Mouse (Mus musculus): ENCODE data around the gene Apobec2. TPM values are rescaled to one million over a fixed set of nuclear protein-coding genes. Genes with fewer than 3 reads are reported as not detected.

Gene Apobec2
- polyA plus RNA-seq, 1 experiment from 2014 or later, result 1.3 TPM

- no peaks in the 10 kb centered on the region for H3K9me3 ChIP-seq (ENCODE audit: low read depth, low read length)
- ATAC-seq (ENCODE audit: insufficient read depth), result no peak
- 39% methylated on average over 7 of the region's 7 CpGs for WGBS
- H3K4me1 ChIP-seq (ENCODE audit: insufficient read depth), result no peaks in the 10 kb centered on the region
- peaks cover 47% of the 10 kb centered on the region for H3K36me3 ChIP-seq (ENCODE audit: insufficient read depth)
- H3K4me3 ChIP-seq (ENCODE audit: low read depth, low read length), result no peak overlapping the region
- no peak overlapping the region for H3K9ac ChIP-seq
- DNase-seq, result no peak
- peak overlapping the region; percentile 18; the same call in 1 of the 2 replicates for H3K4me2 ChIP-seq
- H3K27me3 ChIP-seq (ENCODE audit: insufficient read depth, low read length), result no peaks in the 10 kb centered on the region
- no peak for TF ChIP-seq CTCF (IDR thresholded peaks at IDR 0.05; ENCODE audit: low read depth)
- no peak overlapping the region for H3K27ac ChIP-seq (ENCODE audit: low read depth)
Measured at GRCm38 (mm10) chr17:48418174-48418573, 14.6 kb downstream of the Apobec2 start.

DNA sequence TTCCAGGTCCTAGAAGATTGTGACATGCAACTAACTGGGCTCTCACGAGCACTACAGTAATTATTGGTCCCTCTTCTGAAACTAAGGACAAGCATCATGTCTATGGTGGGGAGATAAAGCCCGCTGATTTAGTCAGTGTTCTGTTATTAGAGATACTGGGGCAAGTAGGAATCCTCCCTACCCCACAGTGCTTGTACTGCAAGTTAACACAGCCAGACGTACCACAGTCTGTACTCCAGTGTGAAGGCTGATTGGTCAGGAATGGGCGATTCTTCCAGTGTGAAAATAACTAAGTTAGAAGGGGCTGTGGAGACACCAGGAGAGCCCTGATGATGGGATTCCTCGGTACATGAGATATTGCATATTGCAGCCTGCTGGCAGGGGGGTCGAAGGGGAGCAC is 15.2 kb downstream of the Apobec2 start:
- TF ChIP-seq CTCF (IDR thresholded peaks at IDR 0.05; ENCODE audit: low read depth), result no peak
- H3K9ac ChIP-seq, result no peak overlapping the region
- no peaks in the 10 kb centered on the region for H3K4me1 ChIP-seq (ENCODE audit: insufficient read depth)
- H3K36me3 ChIP-seq (ENCODE audit: insufficient read depth), result peaks cover 52% of the 10 kb centered on the region
- H3K27me3 ChIP-seq (ENCODE audit: insufficient read depth, low read length), result no peaks in the 10 kb centered on the region
- no peak overlapping the region for H3K27ac ChIP-seq (ENCODE audit: low read depth)
- H3K9me3 ChIP-seq (ENCODE audit: low read depth, low read length), result no peaks in the 10 kb centered on the region
- DNase-seq (no peak), ATAC-seq (ENCODE audit: insufficient read depth) (no peak)
- no peak overlapping the region for H3K4me2 ChIP-seq
- WGBS, result 81% methylated on average over 6 of the region's 6 CpGs
- H3K4me3 ChIP-seq (ENCODE audit: low read depth, low read length), result no peak overlapping the region

DNA sequence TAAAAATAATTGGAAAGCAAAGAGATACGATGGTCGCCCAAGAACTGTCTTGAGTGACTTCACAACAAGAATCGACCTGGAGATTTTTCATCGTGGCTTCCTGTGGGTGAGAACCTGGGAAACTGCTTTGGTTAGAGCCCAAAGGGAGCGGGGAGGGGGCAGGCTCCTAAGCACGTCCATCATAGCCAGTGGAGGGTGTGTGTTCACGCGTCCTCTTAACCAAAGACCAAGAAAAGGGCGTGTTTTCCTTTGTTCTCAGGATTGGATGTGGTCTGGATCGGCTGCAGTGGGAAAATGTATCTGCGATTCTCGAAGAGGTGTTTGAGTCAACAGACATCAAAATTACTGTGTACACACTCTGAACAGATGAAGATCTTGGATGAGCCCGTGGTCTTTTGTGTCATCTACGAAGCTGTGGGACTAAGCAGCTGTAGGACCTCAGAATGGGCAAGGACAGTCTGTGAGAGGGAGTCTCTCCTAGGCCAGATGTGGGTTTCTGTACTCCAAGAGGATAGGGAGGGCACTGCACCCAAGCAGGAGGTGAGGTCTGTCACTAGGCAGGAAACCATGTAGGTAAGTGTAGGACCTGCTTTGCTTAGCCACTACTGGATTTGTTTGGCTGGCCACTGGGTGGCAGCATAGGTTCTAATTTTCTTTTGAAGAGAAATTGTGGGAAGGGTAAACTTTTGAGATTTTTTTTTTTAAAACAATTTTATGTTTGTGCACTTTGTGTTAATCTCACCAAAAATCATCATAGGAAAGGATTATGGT is 16.1 kb downstream of the Apobec2 start:
- H3K36me3 ChIP-seq (ENCODE audit: insufficient read depth), result peaks cover 56% of the 10 kb centered on the region
- peak; percentile 81 for ATAC-seq (ENCODE audit: insufficient read depth)
- no peak overlapping the region for H3K4me2 ChIP-seq
- DNase-seq, result peak; percentile 86
- H3K27ac ChIP-seq (ENCODE audit: low read depth), result peak overlapping the region; percentile 32; the same call in 1 of the 2 replicates
- TF ChIP-seq CTCF (IDR thresholded peaks at IDR 0.05; ENCODE audit: low read depth), result peak; percentile 74
- H3K27me3 ChIP-seq (ENCODE audit: insufficient read depth, low read length), result no peaks in the 10 kb centered on the region
- H3K9me3 ChIP-seq (ENCODE audit: low read depth, low read length), result no peaks in the 10 kb centered on the region
- H3K4me3 ChIP-seq (ENCODE audit: low read depth, low read length), result no peak overlapping the region
- WGBS, result 76% methylated on average over 14 of the region's 14 CpGs
- peaks cover 4% of the 10 kb centered on the region for H3K4me1 ChIP-seq (ENCODE audit: insufficient read depth)
- H3K9ac ChIP-seq, result no peak overlapping the region

GRCm38 (mm10) chr17:48416011-48416410 is 16.7 kb downstream of the Apobec2 start:
- no peak for ATAC-seq (ENCODE audit: insufficient read depth)
- WGBS, result 69% methylated on average over 7 of the region's 7 CpGs
- no peak overlapping the region for H3K9ac ChIP-seq
- H3K36me3 ChIP-seq (ENCODE audit: insufficient read depth), result peaks cover 56% of the 10 kb centered on the region
- H3K4me2 ChIP-seq, result no peak overlapping the region
- no peak overlapping the region for H3K4me3 ChIP-seq (ENCODE audit: low read depth, low read length)
- TF ChIP-seq CTCF (IDR thresholded peaks at IDR 0.05; ENCODE audit: low read depth), result no peak
- H3K27ac ChIP-seq (ENCODE audit: low read depth), result peak overlapping the region; percentile 26; the same call in 1 of the 2 replicates
- H3K27me3 ChIP-seq (ENCODE audit: insufficient read depth, low read length), result no peaks in the 10 kb centered on the region
- H3K4me1 ChIP-seq (ENCODE audit: insufficient read depth), result peaks cover 8% of the 10 kb centered on the region
- H3K9me3 ChIP-seq (ENCODE audit: low read depth, low read length), result no peaks in the 10 kb centered on the region
- peak; percentile 53 for DNase-seq

- Histone ChIP-seq H3K27ac (ENCODE audit: low read depth) (peak overlapping the region; percentile 99), H3K36me3 (ENCODE audit: insufficient read depth) (peaks cover 37% of the 10 kb centered on the region), H3K4me3 (ENCODE audit: low read depth, low read length) (peak overlapping the region; percentile 92), H3K9me3 (ENCODE audit: low read depth, low read length) (no peaks in the 10 kb centered on the region), H3K4me2 (peak overlapping the region; percentile 66), H3K27me3 (ENCODE audit: insufficient read depth, low read length) (no peaks in the 10 kb centered on the region), H3K9ac (peak overlapping the region; percentile 73), H3K4me1 (ENCODE audit: insufficient read depth) (peaks cover 12% of the 10 kb centered on the region)
- TF ChIP-seq CTCF (IDR thresholded peaks at IDR 0.05; ENCODE audit: low read depth), result no peak
- ATAC-seq (ENCODE audit: insufficient read depth), result no peak
- WGBS, result 28% methylated on average over 8 of the region's 8 CpGs
- peak; percentile 62 for DNase-seq
Measured at GRCm38 (mm10) chr17:48411241-48411640, 21.5 kb downstream of the Apobec2 start.

- peak; percentile 12 for ATAC-seq (ENCODE audit: insufficient read depth)
- Histone ChIP-seq H3K36me3 (ENCODE audit: insufficient read depth) (peaks cover 32% of the 10 kb centered on the region), H3K27me3 (ENCODE audit: insufficient read depth, low read length) (no peaks in the 10 kb centered on the region), H3K4me3 (ENCODE audit: low read depth, low read length) (peak overlapping the region; percentile 92), H3K27ac (ENCODE audit: low read depth) (peak overlapping the region; percentile 99), H3K9ac (peak overlapping the region; percentile 73), H3K4me1 (ENCODE audit: insufficient read depth) (peaks cover 12% of the 10 kb centered on the region), H3K4me2 (peak overlapping the region; percentile 66), H3K9me3 (ENCODE audit: low read depth, low read length) (no peaks in the 10 kb centered on the region)
- no peak for TF ChIP-seq CTCF (IDR thresholded peaks at IDR 0.05; ENCODE audit: low read depth)
- DNase-seq, result peak; percentile 71
- WGBS, result under 1% methylated on average over 13 of the region's 13 CpGs
Measured at GRCm38 (mm10) chr17:48410299-48410785, 22.4 kb downstream of the Apobec2 start.
